21 mouse cellular contexts compared by ENCODE assay signal in the genomic region with DNA sequence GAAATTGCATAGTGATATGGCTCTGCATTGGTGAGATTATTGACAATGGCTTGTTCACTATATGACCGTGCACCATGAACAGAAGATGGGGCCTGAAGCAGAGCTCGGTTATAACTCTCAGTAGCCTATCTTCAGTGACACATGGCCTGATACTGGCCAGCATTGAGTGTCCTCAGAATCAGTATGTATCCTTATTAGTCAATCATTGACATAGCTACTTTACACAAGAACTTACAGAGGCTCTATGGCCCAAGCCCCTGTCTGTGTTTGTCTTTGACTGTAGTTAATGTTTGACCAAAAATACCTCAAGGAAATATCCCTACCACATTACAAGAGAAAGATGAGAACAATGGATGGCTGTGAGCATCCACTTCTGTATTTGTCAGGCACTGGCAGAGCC.
"Had no signal": no experiment of that assay in that cellular context is flagged by ENCODE, and none has a peak within 500 bp of the region (broad histone marks: within the 10 kb centered on the region; RNA-seq: fewer than 3 reads in every experiment).

No protein-coding gene starts in this region.

- H3K27ac ChIP-seq: limb, embryonic 12.5 days; limb, embryonic 15.5 days; liver, embryonic 14.5 days; macrophage; midbrain, embryonic 12.5 days; midbrain, embryonic 15.5 days; neural tube, embryonic 12.5 days; neural tube, embryonic 15.5 days had no signal

- H3K4me3 ChIP-seq: limb, embryonic 12.5 days; limb, embryonic 15.5 days; midbrain, embryonic 12.5 days; midbrain, embryonic 15.5 days; neural tube, embryonic 12.5 days; neural tube, embryonic 15.5 days had no signal

- H3K27me3 ChIP-seq: limb, embryonic 12.5 days; limb, embryonic 15.5 days; midbrain, embryonic 12.5 days; midbrain, embryonic 15.5 days; neural tube, embryonic 12.5 days; neural tube, embryonic 15.5 days had no signal

- DNase-seq: kidney, postnatal 14 days; kidney, postnatal 4 days; left cerebral cortex, postnatal 4 days; liver, postnatal 0 days; lung, embryonic 14.5 days; right cerebral cortex, postnatal 25 days; spleen, adult 18-20 months; thymus, adult 2 months; thymus, postnatal 14 days; thymus, postnatal 4 days had no signal

- H3K36me3 ChIP-seq: limb, embryonic 12.5 days; limb, embryonic 15.5 days; midbrain, embryonic 12.5 days; midbrain, embryonic 15.5 days; neural tube, embryonic 12.5 days; neural tube, embryonic 15.5 days had no signal

- H3K9ac ChIP-seq: limb, embryonic 12.5 days; limb, embryonic 15.5 days; liver, embryonic 14.5 days; liver, postnatal 0 days; lung, embryonic 14.5 days; midbrain, embryonic 12.5 days; midbrain, embryonic 15.5 days; neural tube, embryonic 12.5 days; neural tube, embryonic 15.5 days had no signal

- H3K4me2 ChIP-seq: limb, embryonic 12.5 days; limb, embryonic 15.5 days; liver, embryonic 11.5 days; lung, embryonic 14.5 days; midbrain, embryonic 12.5 days; midbrain, embryonic 15.5 days; neural tube, embryonic 12.5 days; neural tube, embryonic 15.5 days had no signal

- ATAC-seq: inflammation-experienced regulatory T-cells, adult 6 months; liver, postnatal 0 days; lung, postnatal 0 days; midbrain, embryonic 15.5 days had no signal

- H3K4me1 ChIP-seq: limb, embryonic 12.5 days; limb, embryonic 15.5 days; midbrain, embryonic 12.5 days; midbrain, embryonic 15.5 days; neural tube, embryonic 12.5 days; neural tube, embryonic 15.5 days had no signal

- H3K9me3 ChIP-seq: limb, embryonic 12.5 days; limb, embryonic 15.5 days; midbrain, embryonic 12.5 days; midbrain, embryonic 15.5 days; neural tube, embryonic 12.5 days; neural tube, embryonic 15.5 days had no signal
